Mouse (Mus musculus): ENCODE measurements around the gene Stard5. TPM values are rescaled to one million over a fixed set of nuclear protein-coding genes. Genes with fewer than 3 reads are reported as not detected.

Stard5 gene
- polyA plus RNA-seq, 1 experiment from 2014 or later, result 37.1 TPM

DNA sequence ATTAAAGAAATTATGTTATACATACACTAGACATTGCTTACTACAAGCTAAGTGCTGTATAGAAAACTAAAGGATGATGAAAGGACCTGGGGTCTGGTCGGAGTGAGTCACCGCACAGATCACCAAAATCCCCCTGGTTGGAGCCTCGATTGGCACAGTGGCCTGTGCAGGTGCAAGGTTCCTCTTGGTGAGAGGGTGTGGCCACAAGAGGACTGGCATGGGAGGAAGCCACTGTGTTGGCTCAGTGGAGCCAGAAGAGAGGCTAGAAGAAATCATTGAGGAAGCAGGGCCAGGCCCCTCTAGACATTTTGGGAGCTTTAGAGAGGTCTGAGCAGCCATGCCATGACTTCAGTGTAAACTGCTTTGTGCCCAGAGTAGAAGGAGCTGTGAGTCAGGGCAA lies 7.3 kb downstream of the Stard5 start:
- no peak overlapping the region for H3K27ac ChIP-seq (ENCODE audit: low read depth)
- H3K9ac ChIP-seq (ENCODE audit: low read length), result no peak overlapping the region
- ATAC-seq (replicated peaks; ENCODE audit: low FRiP score, low TSS enrichment, low read depth) (no peak), DNase-seq (ENCODE audit: low spot score) (no peak)
- H3K4me3 ChIP-seq (ENCODE audit: low read depth, low read length), result no peak overlapping the region
- H3K9me3 ChIP-seq (ENCODE audit: control insufficient read depth, low read length), result no peaks in the 10 kb centered on the region
- H3K27me3 ChIP-seq (replicated peaks; ENCODE audit: control insufficient read depth, insufficient read depth, low read length), result no peaks in the 10 kb centered on the region
- H3K4me1 ChIP-seq (replicated peaks; ENCODE audit: control insufficient read depth, insufficient read depth, low read length), result no peaks in the 10 kb centered on the region; the same call in 1 of the 2 replicates
- WGBS, result 69% methylated on average over 3 of the region's 3 CpGs
- peaks cover 60% of the 10 kb centered on the region for H3K36me3 ChIP-seq (ENCODE audit: control insufficient read depth, insufficient read depth, low read length)
- no peak overlapping the region for H3K4me2 ChIP-seq (ENCODE audit: low read length)

DNA sequence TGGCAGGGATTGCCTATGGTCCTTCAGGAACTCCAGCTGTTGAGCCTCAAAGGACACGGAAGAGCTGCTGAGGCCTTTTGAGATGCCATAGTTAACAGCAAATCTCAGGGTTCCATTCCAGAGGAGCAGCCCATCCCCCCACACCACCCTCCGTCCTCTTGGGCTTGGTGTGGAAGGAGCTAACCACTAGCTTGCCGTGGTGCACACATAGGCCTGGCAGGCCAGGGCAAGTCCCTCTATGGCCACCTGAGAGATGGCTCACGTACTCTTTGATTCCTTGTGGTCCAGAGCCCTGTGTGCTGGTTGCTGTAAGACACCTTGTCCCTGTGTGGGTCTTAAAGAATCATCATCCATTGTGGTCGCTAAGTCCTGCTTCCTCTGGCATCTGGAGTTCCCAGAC lies 8.8 kb downstream of the Stard5 start:
- ATAC-seq (replicated peaks; ENCODE audit: low FRiP score, low TSS enrichment, low read depth) (no peak), DNase-seq (ENCODE audit: low spot score) (no peak)
- Histone ChIP-seq H3K36me3 (ENCODE audit: control insufficient read depth, insufficient read depth, low read length) (peaks cover 64% of the 10 kb centered on the region), H3K4me2 (ENCODE audit: low read length) (no peak overlapping the region), H3K27me3 (replicated peaks; ENCODE audit: control insufficient read depth, insufficient read depth, low read length) (no peaks in the 10 kb centered on the region), H3K4me1 (replicated peaks; ENCODE audit: control insufficient read depth, insufficient read depth, low read length) (no peaks in the 10 kb centered on the region; the same call in 1 of the 2 replicates), H3K27ac (ENCODE audit: low read depth) (no peak overlapping the region), H3K9me3 (ENCODE audit: control insufficient read depth, low read length) (no peaks in the 10 kb centered on the region), H3K9ac (ENCODE audit: low read length) (no peak overlapping the region), H3K4me3 (ENCODE audit: low read depth, low read length) (no peak overlapping the region)
- WGBS, result 87% methylated on average over 5 of the region's 5 CpGs

GRCm38 (mm10) chr7:83641163-83641562 lies 9.4 kb downstream of the Stard5 start:
- H3K27ac ChIP-seq (ENCODE audit: low read depth), result no peak overlapping the region
- no peaks in the 10 kb centered on the region for H3K9me3 ChIP-seq (ENCODE audit: control insufficient read depth, low read length)
- DNase-seq (ENCODE audit: low spot score) (no peak), ATAC-seq (replicated peaks; ENCODE audit: low FRiP score, low TSS enrichment, low read depth) (no peak)
- H3K27me3 ChIP-seq (replicated peaks; ENCODE audit: control insufficient read depth, insufficient read depth, low read length), result no peaks in the 10 kb centered on the region
- no peaks in the 10 kb centered on the region; the same call in 1 of the 2 replicates for H3K4me1 ChIP-seq (replicated peaks; ENCODE audit: control insufficient read depth, insufficient read depth, low read length)
- H3K9ac ChIP-seq (ENCODE audit: low read length), result no peak overlapping the region
- H3K4me2 ChIP-seq (ENCODE audit: low read length), result no peak overlapping the region
- H3K36me3 ChIP-seq (ENCODE audit: control insufficient read depth, insufficient read depth, low read length), result peaks cover 64% of the 10 kb centered on the region
- H3K4me3 ChIP-seq (ENCODE audit: low read depth, low read length), result no peak overlapping the region
- 61% methylated on average over 2 of the region's 2 CpGs for WGBS

GRCm38 (mm10) chr7:83643581-83643980 lies 11.8 kb downstream of the Stard5 start:
- H3K36me3 ChIP-seq (ENCODE audit: control insufficient read depth, insufficient read depth, low read length), result peaks cover 41% of the 10 kb centered on the region
- WGBS, result 79% methylated on average over 6 of the region's 6 CpGs
- H3K9ac ChIP-seq (ENCODE audit: low read length), result no peak overlapping the region
- DNase-seq (ENCODE audit: low spot score), result no peak
- no peak overlapping the region for H3K4me3 ChIP-seq (ENCODE audit: low read depth, low read length)
- H3K27ac ChIP-seq (ENCODE audit: low read depth), result no peak overlapping the region
- no peaks in the 10 kb centered on the region for H3K9me3 ChIP-seq (ENCODE audit: control insufficient read depth, low read length)
- no peaks in the 10 kb centered on the region for H3K27me3 ChIP-seq (replicated peaks; ENCODE audit: control insufficient read depth, insufficient read depth, low read length)
- ATAC-seq (replicated peaks; ENCODE audit: low FRiP score, low TSS enrichment, low read depth), result no peak
- H3K4me1 ChIP-seq (replicated peaks; ENCODE audit: control insufficient read depth, insufficient read depth, low read length), result no peaks in the 10 kb centered on the region; the same call in 1 of the 2 replicates
- no peak overlapping the region for H3K4me2 ChIP-seq (ENCODE audit: low read length)

- Histone ChIP-seq H3K27me3 (replicated peaks; ENCODE audit: control insufficient read depth, insufficient read depth, low read length) (no peaks in the 10 kb centered on the region), H3K4me3 (ENCODE audit: low read depth, low read length) (no peak overlapping the region), H3K9me3 (ENCODE audit: control insufficient read depth, low read length) (no peaks in the 10 kb centered on the region), H3K4me1 (replicated peaks; ENCODE audit: control insufficient read depth, insufficient read depth, low read length) (no peaks in the 10 kb centered on the region; the same call in 1 of the 2 replicates), H3K36me3 (ENCODE audit: control insufficient read depth, insufficient read depth, low read length) (peaks cover 31% of the 10 kb centered on the region; the same call in 1 of the 2 replicates), H3K27ac (ENCODE audit: low read depth) (no peak overlapping the region), H3K9ac (ENCODE audit: low read length) (no peak overlapping the region), H3K4me2 (ENCODE audit: low read length) (no peak overlapping the region)
- 89% methylated on average over 2 of the region's 2 CpGs for WGBS
- no peak for DNase-seq (ENCODE audit: low spot score)
- no peak for ATAC-seq (replicated peaks; ENCODE audit: low FRiP score, low TSS enrichment, low read depth)
Observed at GRCm38 (mm10) chr7:83644761-83645160, 13.0 kb downstream of the Stard5 start.

- DNase-seq (ENCODE audit: low spot score), result no peak
- Histone ChIP-seq H3K9ac (ENCODE audit: low read length) (no peak overlapping the region), H3K27ac (ENCODE audit: low read depth) (no peak overlapping the region), H3K36me3 (ENCODE audit: control insufficient read depth, insufficient read depth, low read length) (peaks cover 31% of the 10 kb centered on the region; the same call in 1 of the 2 replicates), H3K4me1 (replicated peaks; ENCODE audit: control insufficient read depth, insufficient read depth, low read length) (no peaks in the 10 kb centered on the region; the same call in 1 of the 2 replicates), H3K4me3 (ENCODE audit: low read depth, low read length) (no peak overlapping the region), H3K4me2 (ENCODE audit: low read length) (no peak overlapping the region), H3K9me3 (ENCODE audit: control insufficient read depth, low read length) (no peaks in the 10 kb centered on the region), H3K27me3 (replicated peaks; ENCODE audit: control insufficient read depth, insufficient read depth, low read length) (no peaks in the 10 kb centered on the region)
- 84% methylated on average over 5 of the region's 5 CpGs for WGBS
- ATAC-seq (replicated peaks; ENCODE audit: low FRiP score, low TSS enrichment, low read depth), result no peak
Observed at GRCm38 (mm10) chr7:83645476-83645875, 13.7 kb downstream of the Stard5 start.

DNA sequence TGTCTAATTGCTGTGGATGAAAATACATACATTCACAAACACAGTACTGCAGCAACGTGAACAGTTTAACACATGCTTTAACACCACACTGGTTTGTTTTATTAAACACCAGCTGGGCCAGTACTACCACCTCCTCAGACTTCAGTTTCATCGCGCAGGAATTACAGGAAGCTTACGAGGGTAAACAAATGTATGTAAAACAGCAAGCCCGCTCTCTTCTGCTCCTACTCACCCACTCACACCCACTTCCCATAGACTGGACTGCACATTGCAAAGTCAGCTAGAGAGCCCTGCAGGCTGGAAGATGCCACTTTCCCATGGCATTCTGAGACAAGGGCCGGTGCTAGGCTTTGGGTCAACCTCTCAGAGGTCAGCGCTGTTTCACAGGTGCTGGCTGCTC lies 17.0 kb downstream of the Stard5 start:
- H3K36me3 ChIP-seq (ENCODE audit: control insufficient read depth, insufficient read depth, low read length), result peaks cover 4% of the 10 kb centered on the region; the same call in 1 of the 2 replicates
- DNase-seq (ENCODE audit: low spot score) (no peak), ATAC-seq (replicated peaks; ENCODE audit: low FRiP score, low TSS enrichment, low read depth) (no peak)
- 45% methylated on average over 7 of the region's 7 CpGs for WGBS
- H3K9ac ChIP-seq (ENCODE audit: low read length), result no peak overlapping the region
- H3K4me2 ChIP-seq (ENCODE audit: low read length), result no peak overlapping the region
- H3K4me1 ChIP-seq (replicated peaks; ENCODE audit: control insufficient read depth, insufficient read depth, low read length), result no peaks in the 10 kb centered on the region
- no peak overlapping the region for H3K27ac ChIP-seq (ENCODE audit: low read depth)
- H3K9me3 ChIP-seq (ENCODE audit: control insufficient read depth, low read length), result no peaks in the 10 kb centered on the region
- H3K4me3 ChIP-seq (ENCODE audit: low read depth, low read length), result no peak overlapping the region
- H3K27me3 ChIP-seq (replicated peaks; ENCODE audit: control insufficient read depth, insufficient read depth, low read length), result no peaks in the 10 kb centered on the region

DNA sequence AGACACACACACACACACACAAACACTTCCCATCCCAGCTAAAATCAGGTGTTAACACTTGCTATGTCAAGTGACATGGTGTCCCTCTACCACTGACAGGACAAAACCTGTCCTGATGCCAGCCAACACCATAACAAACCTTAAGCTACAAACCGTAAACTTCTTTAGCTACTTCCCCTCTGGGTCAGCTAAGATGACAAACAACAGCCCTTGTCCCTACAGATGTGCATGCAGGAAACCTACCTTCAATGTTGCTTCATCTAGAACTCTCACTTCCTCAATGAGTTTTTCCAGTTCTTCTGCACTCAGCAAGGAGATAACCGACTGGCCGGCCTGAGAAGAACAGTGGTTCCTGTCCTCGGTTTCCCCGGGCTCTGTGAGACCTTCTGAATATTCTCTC lies 18.9 kb downstream of the Stard5 start:
- ATAC-seq (replicated peaks; ENCODE audit: low FRiP score, low TSS enrichment, low read depth) (no peak), DNase-seq (ENCODE audit: low spot score) (no peak)
- no peak overlapping the region for H3K4me3 ChIP-seq (ENCODE audit: low read depth, low read length)
- H3K9me3 ChIP-seq (ENCODE audit: control insufficient read depth, low read length), result no peaks in the 10 kb centered on the region
- H3K9ac ChIP-seq (ENCODE audit: low read length), result no peak overlapping the region
- 85% methylated on average over 5 of the region's 5 CpGs for WGBS
- no peaks in the 10 kb centered on the region for H3K27me3 ChIP-seq (replicated peaks; ENCODE audit: control insufficient read depth, insufficient read depth, low read length)
- H3K36me3 ChIP-seq (ENCODE audit: control insufficient read depth, insufficient read depth, low read length), result no peaks in the 10 kb centered on the region
- H3K4me1 ChIP-seq (replicated peaks; ENCODE audit: control insufficient read depth, insufficient read depth, low read length), result no peaks in the 10 kb centered on the region
- H3K27ac ChIP-seq (ENCODE audit: low read depth), result no peak overlapping the region
- no peak overlapping the region for H3K4me2 ChIP-seq (ENCODE audit: low read length)

- WGBS, result 84% methylated on average over 5 of the region's 5 CpGs
- ATAC-seq (replicated peaks; ENCODE audit: low FRiP score, low TSS enrichment, low read depth), result no peak
- H3K4me1 ChIP-seq (replicated peaks; ENCODE audit: control insufficient read depth, insufficient read depth, low read length), result no peaks in the 10 kb centered on the region
- no peak overlapping the region for H3K27ac ChIP-seq (ENCODE audit: low read depth)
- H3K36me3 ChIP-seq (ENCODE audit: control insufficient read depth, insufficient read depth, low read length), result no peaks in the 10 kb centered on the region
- DNase-seq (ENCODE audit: low spot score), result no peak
- no peaks in the 10 kb centered on the region for H3K9me3 ChIP-seq (ENCODE audit: control insufficient read depth, low read length)
- H3K9ac ChIP-seq (ENCODE audit: low read length), result no peak overlapping the region
- no peak overlapping the region for H3K4me3 ChIP-seq (ENCODE audit: low read depth, low read length)
- no peaks in the 10 kb centered on the region for H3K27me3 ChIP-seq (replicated peaks; ENCODE audit: control insufficient read depth, insufficient read depth, low read length)
- no peak overlapping the region for H3K4me2 ChIP-seq (ENCODE audit: low read length)
Observed at GRCm38 (mm10) chr7:83652498-83652897, 20.7 kb downstream of the Stard5 start.

Measured in intestine, embryonic 14.5 days (tissue).